Mouse (Mus musculus): ENCODE measurements at regions not wholly inside any gene's neighbourhood (a gene's known extent, or its start where the extent isn't known, plus 50 kb on each side); places are given as distances from the start of the nearest gene placed in this dataset.
A peak's percentile ranks its signal among the peaks of the same experiment; 100 is the strongest.
"Not testable (repeated sequence)": the region's sequence is repeated elsewhere in the genome, so short reads cannot be mapped to it uniquely, and the experiment has no call there.

DNA sequence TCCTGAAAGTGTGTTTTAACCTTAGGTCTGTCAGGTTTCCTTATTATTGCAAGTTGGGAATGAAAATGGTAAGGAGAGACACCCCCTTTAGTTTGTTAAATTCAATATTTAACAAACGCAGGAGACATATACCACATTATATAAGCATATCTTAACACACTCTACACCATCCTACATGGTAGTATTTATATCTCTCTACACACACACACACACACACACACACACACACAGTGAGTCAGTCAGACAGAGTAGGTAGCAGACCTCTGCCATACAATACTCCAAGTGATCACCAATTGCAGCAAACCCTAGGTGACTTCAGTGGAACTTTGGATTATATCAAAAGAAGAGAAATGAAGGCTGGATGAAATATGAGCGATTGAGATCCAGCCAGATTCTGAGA lies 468.2 kb upstream of the Id2 start:
- DNase-seq, result no peak

- DNase-seq, result no peak
These were observed 462.7 kb upstream of the Id2 start for GRCm38 (mm10) chr12:25559601-25560000.

- no peak for DNase-seq
These were observed 456.7 kb upstream of the Id2 start for GRCm38 (mm10) chr12:25553656-25554055.

DNA sequence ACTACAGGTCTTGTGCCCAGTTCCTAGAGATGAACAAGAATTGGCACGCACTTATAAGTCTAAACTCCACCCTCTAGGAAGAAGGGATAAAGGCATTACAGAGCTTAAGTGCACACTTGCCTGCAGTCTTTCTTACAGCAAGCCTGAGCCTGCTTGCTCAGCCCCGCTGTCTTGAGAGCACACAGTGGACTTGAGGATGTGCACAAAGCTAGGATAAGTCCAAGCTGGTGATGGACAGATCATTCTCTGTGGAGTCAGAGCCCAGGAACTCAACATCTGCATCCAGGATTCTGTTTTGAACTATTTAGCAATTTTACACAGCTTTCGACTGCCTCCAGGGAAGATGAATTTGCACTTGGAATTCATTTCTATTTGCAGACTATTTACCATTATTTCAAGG lies 452.8 kb upstream of the Id2 start:
- no peak for DNase-seq

GRCm38 (mm10) chr12:25544253-25544652 lies 447.3 kb upstream of the Id2 start:
- DNase-seq, result peak; percentile 11

- DNase-seq, result peak; percentile 42
These were observed 437.6 kb upstream of the Id2 start for GRCm38 (mm10) chr12:25534620-25534950.

DNA sequence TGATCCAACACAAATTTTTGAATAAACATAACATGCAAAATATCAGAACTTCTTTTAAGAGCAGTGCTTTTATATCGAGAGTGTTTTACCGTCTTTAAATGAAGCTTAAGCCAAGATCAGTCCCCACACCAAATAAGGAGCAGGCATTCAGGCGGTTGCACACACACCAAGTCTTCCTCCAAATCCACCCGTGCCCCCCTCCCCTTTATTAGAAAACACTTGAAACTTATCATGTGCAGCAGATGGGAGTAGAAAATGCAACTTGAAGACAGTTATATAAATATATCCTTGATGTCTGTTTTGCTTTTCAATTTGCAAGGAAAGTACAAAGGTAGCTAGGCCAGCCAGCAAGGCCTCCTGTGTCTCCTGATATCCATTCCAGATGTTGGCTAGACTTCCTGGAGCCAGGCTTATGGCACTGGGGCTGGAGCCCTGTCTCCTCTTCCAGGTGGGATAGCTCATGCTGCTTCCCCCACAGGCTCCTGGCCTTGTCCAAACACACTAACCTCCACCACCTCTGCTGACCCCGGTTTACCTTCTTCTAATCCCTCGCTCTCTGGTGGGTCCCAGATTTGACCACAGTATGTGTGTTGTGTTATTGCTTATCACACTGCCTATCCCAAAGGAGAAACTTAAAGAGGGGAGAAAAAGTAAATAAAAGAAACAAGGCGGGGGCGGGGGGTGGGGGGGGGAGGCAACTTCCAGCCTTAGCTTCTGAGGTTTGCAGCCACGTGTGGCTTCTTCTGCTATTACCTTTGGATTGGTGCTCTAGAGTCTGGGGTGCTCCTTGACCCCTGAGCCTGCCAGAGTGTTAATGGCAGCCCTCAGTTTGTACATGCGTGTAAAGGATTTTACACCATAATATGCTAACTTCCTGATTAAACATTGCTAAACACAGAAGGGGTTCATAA lies 437.0 kb upstream of the Id2 start:
- DNase-seq, result peak; percentile 84

DNA sequence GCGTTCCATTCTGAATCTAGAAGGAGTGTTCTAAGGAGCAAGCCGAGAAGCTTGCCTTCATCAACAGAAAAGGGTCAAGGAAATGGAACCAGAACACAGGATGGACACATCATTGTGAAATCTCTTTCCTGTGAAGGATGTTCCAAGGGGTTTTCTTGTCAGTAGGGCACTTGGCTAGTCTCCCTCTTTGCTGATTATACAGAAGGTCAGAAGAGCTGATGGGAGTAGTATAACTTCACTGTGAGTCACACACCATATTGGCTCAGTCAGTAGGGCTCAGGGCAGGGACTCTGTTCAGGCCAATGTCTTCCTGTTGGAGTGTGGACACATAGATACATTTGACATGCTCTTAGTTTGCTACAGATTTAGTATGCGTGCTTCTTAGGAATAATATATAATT lies 433.5 kb upstream of the Id2 start:
- no peak for DNase-seq

DNA sequence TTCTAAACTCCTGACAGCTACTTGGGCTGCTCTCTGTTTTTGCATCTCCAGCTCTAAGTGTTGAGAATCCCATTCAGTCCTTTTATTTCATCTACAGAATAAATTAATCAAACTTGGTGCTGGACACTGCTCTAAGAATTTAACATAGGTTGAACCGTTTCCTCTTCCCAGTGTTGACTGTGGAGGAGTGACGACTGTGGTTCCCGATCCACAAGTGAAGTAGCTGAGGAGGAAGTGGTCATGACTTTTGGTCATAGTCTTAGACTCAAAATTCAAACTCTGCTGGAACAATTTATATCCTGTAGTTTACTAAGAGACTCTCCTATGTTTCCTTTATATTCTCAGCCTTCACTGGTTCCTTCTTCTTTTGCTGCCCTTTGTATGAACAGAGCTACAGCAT lies 432.6 kb upstream of the Id2 start:
- no peak for DNase-seq

GRCm38 (mm10) chr12:25526639-25527038 lies 429.7 kb upstream of the Id2 start:
- no peak for DNase-seq

- DNase-seq, result no peak
These were observed 419.8 kb upstream of the Id2 start for GRCm38 (mm10) chr12:25516738-25517137.

- DNase-seq, result no peak
These were observed 416.7 kb upstream of the Id2 start for GRCm38 (mm10) chr12:25513679-25514078.

DNA sequence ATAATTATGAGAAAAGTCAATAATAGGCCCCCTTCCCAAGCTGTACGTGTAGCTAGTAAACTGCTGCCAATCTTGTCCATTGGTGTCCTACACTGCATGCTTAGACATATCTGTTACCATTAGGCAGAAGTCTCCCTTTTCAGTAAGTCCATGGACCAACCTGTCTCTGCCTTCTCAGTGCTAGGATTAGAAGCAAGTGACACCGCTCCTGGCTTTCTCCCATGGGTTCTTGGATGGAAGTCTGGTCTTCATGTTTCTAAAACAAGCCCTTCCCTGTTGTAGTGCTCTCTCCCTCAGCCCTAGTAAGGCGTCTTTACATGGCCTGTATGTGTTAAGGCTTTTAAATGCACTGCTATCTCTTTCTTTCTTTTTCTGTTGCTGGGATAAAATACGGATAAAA lies 412.7 kb upstream of the Id2 start:
- no peak for DNase-seq

DNA sequence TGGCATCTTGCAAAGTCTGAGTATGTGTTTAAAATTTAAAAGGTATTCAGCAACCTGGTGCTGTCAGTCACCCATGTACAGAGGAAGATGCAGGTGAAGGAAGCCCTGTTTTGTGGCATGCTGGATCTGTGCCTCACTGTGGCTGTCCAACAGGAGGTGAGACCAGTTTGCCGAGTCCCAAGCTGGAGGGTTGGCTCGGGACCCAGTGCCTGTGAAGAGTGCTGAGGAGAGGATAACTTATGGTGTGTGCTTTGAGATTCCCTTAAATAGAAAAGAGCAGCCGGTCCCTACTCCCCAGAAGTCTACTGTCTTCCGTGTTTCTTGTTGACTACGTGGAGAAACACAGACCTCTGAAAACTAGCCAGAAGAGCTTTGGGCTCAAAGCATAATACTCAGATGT lies 396.3 kb upstream of the Id2 start:
- no peak for DNase-seq

DNA sequence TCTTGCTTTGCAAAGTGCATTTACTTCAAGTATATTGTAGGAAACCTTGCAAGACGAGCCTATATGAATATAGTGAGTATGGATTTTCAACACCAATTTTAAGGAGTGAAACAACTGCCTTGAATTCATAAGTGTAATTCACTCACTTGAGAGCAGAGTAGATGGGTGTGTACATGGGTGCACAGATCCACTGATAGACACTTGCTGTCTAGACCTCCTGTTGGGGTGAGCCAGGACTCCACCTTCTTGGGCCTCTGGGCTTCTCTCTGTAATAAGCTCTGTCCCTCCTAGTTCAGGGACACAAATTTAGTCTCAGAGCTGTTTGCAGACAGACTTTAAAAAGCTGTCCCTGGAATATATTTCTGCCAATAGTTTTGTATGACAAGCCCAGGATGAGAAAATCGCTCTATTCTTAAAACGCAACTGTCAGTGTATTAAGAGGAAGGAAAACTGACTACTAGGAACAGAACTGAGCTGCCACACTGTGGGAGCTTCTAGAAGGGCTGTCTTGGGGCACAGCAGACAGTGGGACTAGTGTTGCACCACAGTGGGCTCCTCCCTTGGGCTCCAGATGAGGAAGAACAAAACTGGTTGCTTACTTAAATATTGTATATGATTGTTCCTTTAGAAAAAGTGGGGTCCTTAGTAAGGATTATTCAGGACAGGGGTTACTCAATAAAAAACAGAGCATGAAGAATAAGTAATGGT lies 395.7 kb upstream of the Id2 start:
- DNase-seq, result no peak

DNA sequence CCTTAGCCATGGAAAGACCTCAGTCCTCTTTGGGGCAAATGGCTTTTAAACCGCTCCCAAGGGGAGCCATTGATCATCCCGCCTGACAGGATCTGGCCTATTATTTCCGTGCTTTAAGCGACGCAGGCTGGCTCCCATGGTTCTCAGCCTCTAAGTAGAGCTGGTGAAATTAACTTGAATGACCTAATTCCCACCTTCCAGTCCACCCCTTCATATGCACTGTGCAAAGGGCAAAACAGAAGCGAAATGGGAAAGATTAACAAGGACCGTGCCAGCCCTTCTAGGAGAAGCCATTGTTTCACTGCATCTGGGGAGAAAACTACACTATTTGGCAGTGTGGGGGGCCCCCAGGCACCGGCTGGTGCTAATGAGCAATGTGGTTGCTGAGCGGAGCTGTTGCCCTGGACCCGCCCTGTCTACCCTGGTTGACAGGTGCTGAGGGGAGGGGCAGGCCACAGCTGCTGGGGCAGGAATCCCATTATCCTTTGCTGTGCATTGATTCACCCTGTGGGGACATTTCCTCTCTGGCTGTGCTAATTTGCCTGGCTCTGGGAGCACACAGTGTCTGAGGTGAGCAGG lies 378.3 kb upstream of the Id2 start:
- DNase-seq, result peak; percentile 79

GRCm38 (mm10) chr12:25469181-25469580 lies 372.2 kb upstream of the Id2 start:
- no peak for DNase-seq

DNA sequence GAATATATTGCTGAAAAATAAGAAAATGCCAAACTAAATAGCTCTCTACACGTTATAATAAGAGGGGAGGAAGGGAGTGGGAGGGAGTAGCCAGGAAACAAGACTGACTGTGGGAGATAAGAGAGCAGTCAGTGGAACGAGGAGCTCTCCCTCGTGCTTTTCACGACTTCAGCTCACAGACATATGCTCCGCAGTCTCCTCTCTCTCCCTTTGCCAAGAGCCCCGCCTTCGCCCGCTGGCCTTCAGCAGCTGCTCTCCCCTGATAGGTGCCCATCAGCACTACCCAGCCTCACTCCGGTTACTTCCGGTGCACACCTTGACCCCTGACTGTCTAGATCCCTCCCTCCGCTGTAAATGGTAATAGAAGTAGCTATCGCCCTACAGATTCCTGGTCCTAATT lies 370.8 kb upstream of the Id2 start:
- no peak for DNase-seq

DNA sequence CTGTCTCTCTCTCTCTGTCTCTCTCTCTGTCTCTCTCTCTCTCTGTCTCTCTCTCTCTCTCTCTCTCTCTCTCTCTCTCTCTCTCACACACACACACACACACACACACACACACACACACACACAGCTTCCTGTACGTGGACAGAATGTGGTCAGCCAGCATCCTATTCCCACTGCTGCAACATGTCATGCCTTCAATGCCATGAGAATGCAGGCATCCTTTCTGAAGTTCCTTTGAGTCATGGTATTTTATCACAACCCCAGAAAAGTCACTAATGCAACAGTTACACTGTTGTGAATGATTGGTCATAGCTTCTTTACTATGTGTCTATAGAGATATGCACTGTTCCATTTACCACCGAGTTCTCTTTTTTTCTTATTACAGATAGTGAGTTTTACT lies 365.8 kb upstream of the Id2 start:
- DNase-seq, result not testable (repeated sequence)

DNA sequence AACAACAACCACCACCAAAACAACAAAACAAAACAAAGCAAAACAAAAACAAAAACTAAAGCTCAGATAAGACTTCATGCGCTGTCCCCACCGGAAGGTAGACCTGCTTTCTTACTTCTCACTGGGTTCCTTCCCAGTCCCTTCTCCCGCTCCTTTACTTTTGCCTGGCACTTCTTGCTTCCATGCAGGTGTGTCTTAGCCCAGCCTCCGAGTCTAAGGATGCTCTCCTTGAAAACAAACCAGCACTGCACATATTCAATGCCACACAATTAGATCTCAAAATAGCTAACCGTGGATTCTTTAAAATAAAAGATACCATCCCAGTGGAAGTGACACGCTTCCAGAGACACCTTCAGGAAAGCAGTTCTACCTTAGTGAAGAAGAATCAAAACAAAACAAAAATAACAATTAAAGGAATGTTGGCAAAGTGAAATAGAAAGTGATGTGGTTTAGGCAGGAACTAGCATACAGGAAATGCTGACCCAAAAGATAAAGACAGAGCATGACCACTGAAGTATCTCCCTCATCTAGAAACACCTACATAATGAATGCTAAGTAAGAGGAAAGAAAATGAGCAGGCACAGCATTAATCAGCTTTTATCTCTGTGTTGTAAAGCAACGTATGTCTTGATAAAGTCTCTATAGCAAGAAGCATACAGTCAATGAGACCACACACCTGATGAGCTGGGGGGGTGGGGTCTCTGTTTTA lies 358.5 kb upstream of the Id2 start:
- DNase-seq, result no peak

DNA sequence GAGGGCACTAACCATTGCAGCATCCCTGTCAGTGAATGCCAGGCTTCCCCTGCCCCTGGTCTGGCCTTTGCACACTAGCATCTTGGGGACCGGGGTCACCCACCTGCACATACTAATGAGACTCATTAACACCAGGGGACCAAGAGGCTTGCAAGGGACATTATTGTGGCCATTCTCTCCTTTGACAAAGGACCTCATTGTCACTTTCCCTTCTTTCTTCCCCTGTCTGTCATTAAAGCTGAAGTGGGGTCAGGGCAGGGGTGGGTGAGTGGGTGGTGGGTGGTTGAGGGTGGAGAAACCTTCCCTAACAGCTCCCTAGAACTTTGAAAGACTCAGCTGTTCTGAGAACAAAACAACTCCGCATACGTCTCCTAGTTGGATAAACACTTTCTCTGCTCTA lies 356.4 kb upstream of the Id2 start:
- DNase-seq, result peak; percentile 12

GRCm38 (mm10) chr12:25451156-25451555 lies 354.2 kb upstream of the Id2 start:
- DNase-seq, result no peak

DNA sequence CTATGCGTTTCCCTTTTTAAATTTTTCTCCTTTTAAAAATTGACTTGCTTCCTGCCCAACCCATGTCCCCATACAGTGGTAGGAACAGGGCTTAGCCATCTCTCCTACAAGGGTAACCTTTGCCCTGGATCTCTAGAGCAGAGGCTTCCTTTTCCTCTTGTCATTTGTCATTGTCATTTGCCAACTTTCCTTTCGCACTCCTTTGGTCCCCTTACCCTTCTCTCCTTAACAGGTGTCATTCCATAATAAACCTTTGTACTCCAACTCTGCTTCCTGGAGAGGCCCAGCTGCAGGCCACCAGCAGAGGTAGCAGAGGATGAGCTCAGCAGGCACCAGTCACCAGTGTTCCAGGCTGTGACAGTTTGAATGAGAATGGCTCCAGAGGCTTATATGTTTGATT lies 347.4 kb upstream of the Id2 start:
- DNase-seq, result no peak
